Mouse (Mus musculus) kidney, embryonic 14.5 days (tissue): ENCODE measurements around the gene Ifnlr1. TPM values are rescaled to one million over a fixed set of nuclear protein-coding genes. Genes with fewer than 3 reads are reported as not detected.
"Not testable (repeated sequence)": the region's sequence is repeated elsewhere in the genome, so short reads cannot be mapped to it uniquely, and the experiment has no call there.

Source experiments
- ATAC-seq: fragments of 200-750 bp; cut with Nextera tagmentation; 2 replicates; pipeline ENCODE4 v1.8.0; 2017; ENCODE audit warnings: moderate number of reproducible peaks, mild to moderate bottlenecking, moderate TSS enrichment, moderate library complexity; ENCODE audit not compliant: low FRiP score, low TSS enrichment
- H3K27ac ChIP-seq: fragments of 300-500 bp; sonication (generic); 2 replicates; pipeline ENCODE4 v1.5.1; 2014; ENCODE audit warnings: low read depth, mild to moderate bottlenecking, low read length, moderate library complexity, mixed read lengths
- H3K27me3 ChIP-seq: fragments of 300-500 bp; sonication (generic); 2 replicates; pipeline ENCODE4 v1.6.1; 2014; ENCODE audit warnings: mild to moderate bottlenecking, low read length; ENCODE audit not compliant: control insufficient read depth, insufficient read depth
- H3K36me3 ChIP-seq: fragments of 300-500 bp; sonication (generic); 2 replicates; pipeline ENCODE4 v1.6.1; 2014; ENCODE audit warnings: low read length, mixed read lengths; ENCODE audit not compliant: control insufficient read depth, insufficient read depth
- H3K4me1 ChIP-seq: fragments of 300-500 bp; sonication (generic); 2 replicates; pipeline ENCODE4 v1.6.1; 2014; ENCODE audit warnings: low read length, mixed read lengths; ENCODE audit not compliant: control insufficient read depth, insufficient read depth
- H3K4me2 ChIP-seq: fragments of 300-500 bp; sonication (generic); replicated peaks from 2 replicates; pipeline ENCODE4 v1.6.1; 2014; ENCODE audit warnings: low read depth, mild to moderate bottlenecking, low read length
- H3K4me3 ChIP-seq: fragments of 300-500 bp; sonication (generic); 2 replicates; pipeline ENCODE4 v1.5.1; 2014; ENCODE audit warnings: mild to moderate bottlenecking, low read length
- H3K9ac ChIP-seq: fragments of 300-500 bp; sonication (generic); 2 replicates; pipeline ENCODE4 v1.6.1; 2014; ENCODE audit warnings: low read depth, mild to moderate bottlenecking, low read length, moderate library complexity
- H3K9me3 ChIP-seq: fragments of 300-500 bp; sonication (generic); 2 replicates; pipeline ENCODE4 v1.6.1; 2016; ENCODE audit warnings: low read length; ENCODE audit not compliant: control insufficient read depth
- WGBS: fragments of 180-500 bp; shearing (Covaris S2); extraction: QIAGEN DNeasy Blood & Tissue Kit; methylation state at CpG from one replicate; pipeline ENCODE4 v1.1.7; 2014; 5-methylcytosine and 5-hydroxymethylcytosine counted together
- polyA plus RNA-seq: library from polyadenylated mRNA; unstranded; fragments of >200 nt; fragmentation: Nextera tagmentation; extraction: Ambion mirVana; gene quantifications from 2 replicates; pipeline ENCODE4 v1.2.1, GENCODE M21; 2014

Gene Ifnlr1
- polyA plus RNA-seq, 1 experiment from 2014 or later = 1.1 TPM

DNA sequence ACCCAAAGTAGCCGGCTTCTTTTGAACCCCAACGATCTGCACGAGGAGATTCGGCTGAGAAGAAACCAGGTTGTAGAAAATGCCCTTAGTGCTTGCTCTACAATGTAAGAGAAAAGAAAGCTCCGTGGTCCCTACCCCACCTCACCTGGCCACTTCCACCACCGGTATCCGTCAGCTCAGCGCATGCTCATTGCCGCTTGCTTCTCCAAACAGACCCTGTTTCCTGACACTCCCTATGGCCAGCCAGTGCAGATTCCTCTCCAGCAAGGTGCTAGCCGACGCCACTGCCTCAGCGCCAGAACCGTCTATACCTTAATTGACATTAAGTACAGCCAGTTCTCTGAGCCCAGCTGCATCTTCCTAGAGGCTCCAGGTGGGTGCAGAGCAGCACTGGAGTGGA, 17.4 kb downstream of the Ifnlr1 start:
- no peak overlapping the region for H3K4me3 ChIP-seq
- H3K36me3 ChIP-seq = no peaks in the 10 kb centered on the region
- H3K27ac ChIP-seq = no peak overlapping the region
- ATAC-seq = no peak
- no peaks in the 10 kb centered on the region; the same call in 1 of the 2 replicates for H3K27me3 ChIP-seq
- no peak overlapping the region for H3K4me2 ChIP-seq
- H3K4me1 ChIP-seq = peaks cover 2% of the 10 kb centered on the region; the same call in 1 of the 2 replicates
- H3K9me3 ChIP-seq = no peaks in the 10 kb centered on the region
- 70% methylated on average over 13 of the region's 13 CpGs for WGBS
- no peak overlapping the region for H3K9ac ChIP-seq

DNA sequence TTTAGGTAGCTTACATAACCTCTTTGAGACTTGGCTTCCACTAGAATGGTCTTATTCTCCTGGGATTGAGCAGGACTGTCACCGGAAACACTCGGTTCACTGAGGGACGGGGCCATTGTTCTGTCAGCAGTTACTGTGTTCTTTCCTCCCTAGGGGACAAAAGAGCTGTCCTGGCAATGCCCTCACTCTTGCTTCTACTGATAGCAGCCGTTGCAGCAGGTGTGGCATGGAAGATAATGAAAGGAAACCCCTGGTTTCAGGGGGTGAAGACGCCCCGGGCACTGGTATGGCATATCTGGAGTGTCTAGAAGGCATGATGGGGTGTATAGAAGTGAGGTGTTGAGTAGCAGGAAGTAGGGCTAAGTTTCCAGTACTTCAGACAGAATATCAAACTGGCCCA, 17.9 kb downstream of the Ifnlr1 start:
- peaks cover 2% of the 10 kb centered on the region; the same call in 1 of the 2 replicates for H3K4me1 ChIP-seq
- no peak for ATAC-seq
- no peak overlapping the region for H3K4me2 ChIP-seq
- H3K27ac ChIP-seq = no peak overlapping the region
- H3K4me3 ChIP-seq = no peak overlapping the region
- no peaks in the 10 kb centered on the region for H3K36me3 ChIP-seq
- H3K9ac ChIP-seq = no peak overlapping the region
- 68% methylated on average over 6 of the region's 6 CpGs for WGBS
- H3K27me3 ChIP-seq = no peaks in the 10 kb centered on the region; the same call in 1 of the 2 replicates
- H3K9me3 ChIP-seq = no peaks in the 10 kb centered on the region

DNA sequence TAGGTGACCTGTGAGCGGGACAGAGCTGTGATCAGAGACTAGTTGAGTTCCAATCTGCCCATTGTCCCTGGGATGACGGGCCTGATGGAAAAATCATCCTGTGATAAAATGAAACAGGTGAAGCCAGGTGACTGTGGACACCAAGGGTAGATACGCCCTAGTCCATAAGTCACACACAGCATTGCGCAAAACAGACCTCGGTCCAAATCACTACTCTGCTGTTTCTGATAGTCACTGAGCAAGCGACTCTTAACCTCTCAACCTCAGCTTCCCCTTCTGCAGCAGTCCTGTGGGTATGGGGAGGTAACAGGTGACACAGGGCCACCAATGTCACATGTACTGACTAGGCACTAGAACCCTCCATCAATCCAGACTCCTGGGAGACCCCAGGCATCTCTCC, 20.0 kb downstream of the Ifnlr1 start:
- no peak for ATAC-seq
- H3K36me3 ChIP-seq = no peaks in the 10 kb centered on the region

DNA sequence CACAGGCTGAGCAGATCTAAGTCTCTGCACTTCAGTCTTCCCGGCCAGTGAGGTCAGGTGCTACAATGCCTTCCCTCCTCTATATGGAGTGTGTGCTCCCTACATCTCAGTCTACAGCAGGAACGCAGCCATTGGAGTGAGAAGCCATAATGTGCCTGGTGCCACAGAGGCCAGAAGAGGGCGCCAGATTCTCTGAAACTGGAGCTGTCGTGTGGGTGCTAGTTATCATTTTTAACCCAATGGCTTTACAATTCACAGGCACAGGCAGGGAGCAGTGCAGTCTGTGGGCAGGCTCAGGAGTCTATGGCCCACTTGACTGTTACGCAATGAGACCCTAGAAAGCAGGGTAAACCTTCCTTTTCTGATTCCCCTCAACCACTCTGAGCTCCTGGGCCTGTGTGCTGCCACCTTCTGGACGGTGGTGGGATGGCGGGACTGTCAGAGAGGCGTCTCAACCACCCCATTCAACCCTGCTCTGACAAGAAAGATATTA, 23.0 kb downstream of the Ifnlr1 start:
- Histone ChIP-seq H3K27ac (no peak overlapping the region), H3K4me3 (no peak overlapping the region), H3K4me2 (peak overlapping the region; percentile 33; the same call in 1 of the 2 replicates), H3K9ac (no peak overlapping the region), H3K27me3 (no peaks in the 10 kb centered on the region), H3K9me3 (no peaks in the 10 kb centered on the region), H3K4me1 (no peaks in the 10 kb centered on the region; the same call in 1 of the 2 replicates), H3K36me3 (no peaks in the 10 kb centered on the region)
- 8% methylated on average over 8 of the region's 8 CpGs for WGBS
- ATAC-seq = peak; percentile 58

More for the DNA sequence above, 20.0 kb downstream of the Ifnlr1 start:
- H3K27me3 ChIP-seq = no peaks in the 10 kb centered on the region; the same call in 1 of the 2 replicates
- no peak overlapping the region for H3K4me3 ChIP-seq
- 88% methylated on average over 6 of the region's 6 CpGs for WGBS
- H3K4me2 ChIP-seq = no peak overlapping the region
- H3K4me1 ChIP-seq = peaks cover 2% of the 10 kb centered on the region; the same call in 1 of the 2 replicates
- no peak overlapping the region for H3K9ac ChIP-seq
- no peaks in the 10 kb centered on the region for H3K9me3 ChIP-seq
- no peak overlapping the region for H3K27ac ChIP-seq

DNA sequence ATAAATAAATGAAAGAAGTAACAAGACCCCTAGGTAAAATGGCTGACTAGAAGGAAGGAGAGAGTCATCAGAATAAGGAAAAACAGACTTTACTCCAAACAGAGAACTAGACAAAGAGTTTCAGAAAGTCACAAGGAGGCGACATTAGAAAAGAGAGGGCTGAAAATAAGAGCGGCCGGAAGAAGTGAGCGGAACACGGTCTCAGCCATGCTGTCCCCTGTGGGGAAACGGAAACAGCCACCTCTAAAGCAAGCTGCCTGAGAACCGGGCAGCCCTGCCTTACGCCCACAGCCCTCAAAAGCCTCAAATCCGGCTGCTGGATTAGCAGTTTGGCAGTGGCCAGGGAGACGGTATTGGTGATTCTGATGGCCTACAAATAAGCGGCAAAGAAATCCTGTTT, 23.5 kb downstream of the Ifnlr1 start:
- Histone ChIP-seq H3K4me1 (no peaks in the 10 kb centered on the region), H3K27ac (no peak overlapping the region), H3K9me3 (no peaks in the 10 kb centered on the region), H3K4me2 (no peak overlapping the region), H3K36me3 (no peaks in the 10 kb centered on the region), H3K27me3 (no peaks in the 10 kb centered on the region), H3K4me3 (no peak overlapping the region), H3K9ac (no peak overlapping the region)
- WGBS = 81% methylated on average over 11 of the region's 11 CpGs
- no peak for ATAC-seq

DNA sequence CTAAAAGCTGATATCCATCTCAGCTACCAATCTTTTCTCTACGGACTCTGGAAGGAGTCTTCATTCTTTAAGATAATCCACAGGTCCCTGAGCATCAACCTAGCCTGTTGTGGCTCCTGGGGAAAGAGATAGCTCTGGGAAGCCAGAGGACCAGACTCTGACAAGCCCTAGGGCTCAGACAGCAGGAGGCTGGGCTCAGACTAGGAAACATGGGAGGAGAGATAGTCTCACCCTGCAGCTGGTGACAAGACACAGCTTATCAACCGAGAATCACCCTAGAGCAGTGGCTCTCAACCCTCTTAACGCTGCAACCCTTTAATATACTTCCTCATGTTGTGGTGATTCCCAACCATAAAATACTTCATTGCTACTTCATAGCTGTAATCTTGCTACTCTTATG, 24.3 kb downstream of the Ifnlr1 start:
- ATAC-seq = no peak
- no peak overlapping the region for H3K4me2 ChIP-seq
- H3K4me1 ChIP-seq = no peaks in the 10 kb centered on the region
- 89% methylated on average over 3 of the region's 3 CpGs for WGBS
- H3K36me3 ChIP-seq = no peaks in the 10 kb centered on the region
- no peaks in the 10 kb centered on the region for H3K9me3 ChIP-seq
- H3K27ac ChIP-seq = no peak overlapping the region
- H3K4me3 ChIP-seq = no peak overlapping the region
- H3K9ac ChIP-seq = no peak overlapping the region
- no peaks in the 10 kb centered on the region for H3K27me3 ChIP-seq

DNA sequence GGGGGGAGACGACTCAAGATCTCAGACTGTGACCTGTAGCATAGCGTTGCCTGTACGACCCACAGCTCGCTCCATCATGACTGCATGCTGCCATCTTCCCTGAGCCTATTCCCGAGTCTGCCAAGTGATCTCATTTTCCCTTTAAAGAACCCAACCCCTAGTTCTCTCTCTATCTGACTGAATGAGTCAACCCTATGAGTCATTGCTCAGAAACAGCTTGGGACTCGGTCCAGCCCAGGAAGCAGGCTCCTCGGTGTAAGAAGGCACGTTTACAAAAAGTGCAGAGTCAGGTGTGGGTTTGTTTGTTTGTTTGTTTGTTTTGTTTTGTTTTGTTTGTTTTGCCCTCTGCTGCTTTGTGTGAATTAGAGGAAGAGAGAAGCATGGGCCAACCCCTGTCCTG, 28.7 kb downstream of the Ifnlr1 start:
- no peaks in the 10 kb centered on the region for H3K36me3 ChIP-seq
- no peak overlapping the region for H3K4me2 ChIP-seq
- no peak overlapping the region for H3K27ac ChIP-seq
- no peaks in the 10 kb centered on the region for H3K4me1 ChIP-seq
- no peak overlapping the region for H3K9ac ChIP-seq
- no peak for ATAC-seq
- H3K9me3 ChIP-seq = no peaks in the 10 kb centered on the region
- WGBS = 81% methylated on average over 8 of the region's 8 CpGs
- no peaks in the 10 kb centered on the region for H3K27me3 ChIP-seq
- no peak overlapping the region for H3K4me3 ChIP-seq

DNA sequence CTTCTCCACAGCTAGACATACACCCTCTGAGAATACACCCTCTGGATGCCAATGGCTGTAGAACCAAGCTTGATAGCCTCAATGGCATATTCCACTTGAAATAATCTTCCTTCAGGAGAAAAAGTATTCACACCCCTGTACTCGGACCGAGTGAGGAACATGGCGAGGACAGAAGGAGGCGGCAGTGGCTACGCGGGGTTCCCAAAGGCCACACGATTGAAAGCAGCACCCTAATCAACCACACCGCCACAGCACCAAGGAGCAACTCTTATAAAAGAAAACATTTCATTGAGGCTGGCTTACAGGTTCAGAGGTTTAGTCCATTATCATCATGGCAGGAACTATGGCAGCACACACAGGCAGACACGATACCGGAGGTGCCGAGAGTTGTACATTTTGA, 30.4 kb downstream of the Ifnlr1 start:
- not testable (repeated sequence) for H3K9me3 ChIP-seq, H3K9ac ChIP-seq, H3K36me3 ChIP-seq, ATAC-seq, H3K27ac ChIP-seq, H3K4me2 ChIP-seq, H3K4me3 ChIP-seq, H3K27me3 ChIP-seq, H3K4me1 ChIP-seq
- 91% methylated on average over 11 of the region's 11 CpGs for WGBS

DNA sequence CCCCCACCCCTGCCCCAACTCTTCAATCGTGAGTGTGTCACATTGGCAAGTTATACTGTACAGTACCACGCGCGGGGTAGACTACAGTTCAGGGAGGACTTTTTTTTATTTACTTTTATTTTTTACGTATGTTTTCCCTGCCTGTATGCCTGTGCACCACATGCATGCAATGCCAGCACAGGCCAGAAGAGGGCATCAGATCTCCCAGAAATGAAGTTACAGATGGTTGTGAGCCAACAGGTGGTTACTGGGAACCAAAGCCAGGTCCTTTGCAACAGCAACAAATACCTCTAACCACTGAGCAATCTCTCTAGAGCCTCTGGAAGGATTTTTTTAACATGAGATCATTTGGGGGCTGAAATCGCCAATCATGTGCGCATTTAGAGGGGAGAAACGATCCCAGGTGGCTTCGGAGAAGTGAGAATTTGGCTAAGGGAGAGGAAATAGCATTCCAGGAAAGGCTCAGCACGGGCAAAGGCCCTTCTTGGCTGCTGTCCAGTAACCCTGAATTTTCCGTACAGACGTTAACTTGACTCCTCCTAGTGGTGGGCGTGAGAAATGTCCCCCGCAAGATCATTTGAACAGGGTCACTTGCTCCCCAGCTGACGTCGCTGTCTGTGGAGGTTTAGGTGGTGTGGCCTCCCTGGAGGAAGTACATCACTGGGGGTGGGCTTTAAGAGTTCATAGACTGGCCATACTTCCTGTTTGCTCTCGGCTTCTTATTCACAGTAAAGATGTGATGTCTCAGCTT, 36.6 kb downstream of the Ifnlr1 start:
- 79% methylated on average over 17 of the region's 17 CpGs for WGBS
- Histone ChIP-seq H3K9ac (no peak overlapping the region), H3K4me3 (no peak overlapping the region), H3K27me3 (no peaks in the 10 kb centered on the region), H3K36me3 (no peaks in the 10 kb centered on the region), H3K27ac (no peak overlapping the region), H3K4me1 (no peaks in the 10 kb centered on the region), H3K9me3 (peaks cover 4% of the 10 kb centered on the region; the same call in 1 of the 2 replicates), H3K4me2 (no peak overlapping the region)
- ATAC-seq = no peak
